Mouse (Mus musculus) spleen, postnatal 14 days (tissue): Measurements from ENCODE around the gene Hoxb8.

ENCODE experiments used
- DNase-seq, 2 experiments: peaks; one replicate each; pipeline ENCODE4 v3.0.0; 2021 to 2022; ENCODE audit warnings: low spot score in 2 of 2

The Hoxb8 gene

DNA sequence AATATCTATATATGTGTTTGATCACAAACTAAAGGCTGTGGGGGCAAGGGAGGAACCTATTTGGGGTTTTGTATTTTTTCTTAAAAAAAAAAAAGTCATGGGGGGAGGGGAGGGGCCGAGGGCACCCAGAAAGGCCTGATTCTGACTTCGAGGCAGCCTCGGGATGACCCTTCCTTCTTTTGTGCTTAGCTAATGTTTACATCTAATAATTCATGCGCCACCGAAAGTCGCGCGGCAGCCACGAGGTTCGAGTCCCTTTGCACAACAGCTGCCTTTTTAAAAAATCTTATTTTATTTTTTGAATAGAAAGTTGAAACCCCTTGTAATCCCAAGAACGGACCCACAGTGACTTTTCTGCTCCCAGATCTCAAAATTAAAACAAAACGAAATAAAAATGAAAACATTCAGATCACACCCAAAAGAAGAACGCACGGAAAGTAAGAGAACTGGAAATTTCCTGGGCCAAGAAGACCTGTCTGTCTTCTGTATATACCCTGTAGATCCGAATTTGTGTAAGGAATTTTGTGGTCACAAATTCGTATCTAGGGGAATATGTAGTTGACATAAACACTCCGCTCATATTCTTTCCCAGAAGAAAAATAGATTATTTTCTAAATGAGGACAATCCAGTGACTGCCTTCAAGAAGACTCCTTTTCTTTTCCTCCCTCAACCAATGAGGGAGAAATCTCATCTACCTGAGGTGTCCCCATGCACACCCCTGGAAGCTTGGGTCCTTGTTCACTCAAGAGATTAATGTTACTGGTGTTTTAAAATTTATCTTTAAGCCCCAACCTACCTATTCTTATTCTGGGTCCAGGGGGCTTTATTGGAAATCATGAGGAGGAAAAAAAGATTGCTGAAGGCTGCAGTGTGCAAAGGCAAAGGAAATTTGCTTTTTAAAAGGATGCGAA is 35.2 kb downstream of the Hoxb8 start:
- DNase-seq = no peak

DNA sequence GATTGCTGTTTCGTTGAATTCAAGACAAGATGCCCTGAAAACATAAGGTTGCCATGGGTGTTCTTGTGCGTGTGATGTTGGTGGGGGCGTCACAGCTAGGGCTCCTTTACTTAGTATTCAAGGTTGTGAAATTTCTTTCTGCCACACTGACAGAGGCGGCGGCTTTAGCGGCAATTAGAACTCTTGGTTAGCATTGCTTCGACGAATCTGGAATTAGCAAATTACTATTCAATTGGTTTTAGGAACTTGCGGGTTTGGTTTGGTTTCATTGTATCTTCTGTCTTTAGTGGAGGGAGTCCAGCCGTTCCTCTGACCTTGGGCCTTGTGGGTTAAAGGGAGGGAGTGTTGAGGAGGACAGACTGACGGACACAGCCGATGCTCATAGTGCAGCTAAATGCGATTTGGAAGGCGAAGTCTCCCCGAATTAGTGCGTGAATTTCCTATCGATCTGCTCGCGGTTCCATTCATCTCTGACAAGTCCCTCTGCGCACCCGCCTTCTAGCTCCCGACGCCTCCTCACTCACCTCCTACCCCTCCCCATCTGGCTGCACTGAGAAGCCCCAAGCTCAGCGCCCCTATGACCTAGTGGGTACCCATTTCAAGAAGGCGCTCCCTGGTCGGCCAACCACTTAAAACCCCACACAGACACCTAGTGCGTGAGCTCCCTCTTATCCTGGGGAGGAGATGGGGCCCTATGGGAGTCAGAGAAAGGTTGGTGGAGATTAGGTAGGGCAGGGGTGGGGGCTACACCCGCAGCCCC is 36.1 kb downstream of the Hoxb8 start, which contains the start of gene Hoxb4:
Gene Hoxb4, plus strand, starts transcription at position 660 of the 760 bp plus-strand sequence.
- no peak for DNase-seq

DNA sequence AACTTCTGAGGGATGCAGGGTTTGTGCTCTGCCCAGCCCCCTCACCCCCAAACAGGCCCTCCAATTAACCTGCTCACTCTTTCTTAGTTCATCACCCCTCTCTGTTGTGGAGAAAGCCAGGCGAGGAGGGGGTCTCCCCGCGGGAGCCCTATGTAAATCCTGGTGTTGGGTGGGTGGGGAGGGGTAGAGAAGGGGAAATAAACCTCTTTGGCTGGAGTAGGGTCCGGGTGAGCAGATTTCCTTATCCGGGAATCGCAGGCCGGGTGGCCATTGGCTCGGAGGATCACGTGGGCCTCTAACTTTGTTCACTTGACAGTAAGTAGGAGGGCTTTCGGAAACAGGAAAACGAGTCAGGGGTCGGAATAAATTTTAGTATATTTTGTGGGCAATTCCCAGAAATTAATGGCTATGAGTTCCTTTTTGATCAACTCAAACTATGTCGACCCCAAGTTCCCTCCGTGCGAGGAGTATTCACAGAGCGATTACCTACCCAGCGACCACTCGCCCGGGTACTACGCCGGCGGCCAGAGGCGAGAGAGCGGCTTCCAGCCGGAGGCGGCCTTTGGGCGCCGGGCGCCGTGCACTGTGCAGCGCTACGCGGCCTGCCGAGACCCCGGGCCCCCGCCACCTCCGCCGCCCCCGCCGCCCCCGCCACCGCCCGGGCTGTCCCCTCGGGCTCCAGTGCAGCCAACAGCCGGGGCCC is 36.8 kb downstream of the Hoxb8 start:
- peak in 1 of 2 experiments; percentile 21 for DNase-seq

- no peak for DNase-seq
Observed at GRCm38 (mm10) chr11:96319071-96319902, 37.6 kb downstream of the Hoxb8 start.

GRCm38 (mm10) chr11:96319910-96320309 is 38.2 kb downstream of the Hoxb8 start:
- no peak for DNase-seq

DNA sequence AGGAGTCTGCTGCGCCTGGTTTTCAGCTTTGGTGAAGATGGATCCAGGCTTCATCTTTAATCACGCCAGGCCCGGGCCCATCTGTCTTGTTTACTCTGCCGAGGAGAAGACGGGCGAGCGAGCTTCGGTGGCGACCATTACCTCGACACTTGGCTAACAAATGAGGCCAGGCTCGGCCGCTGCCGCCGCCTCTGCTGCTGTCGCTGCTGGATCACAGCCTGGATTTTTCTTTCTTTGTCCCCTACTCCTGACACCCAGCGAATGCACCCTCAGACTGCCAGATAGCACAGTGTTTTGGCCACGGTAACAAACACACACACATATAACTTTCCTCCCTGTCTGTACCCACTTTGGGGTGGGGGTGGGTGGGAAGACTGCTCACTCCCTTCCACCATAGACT is 39.0 kb downstream of the Hoxb8 start:
- no peak for DNase-seq

DNA sequence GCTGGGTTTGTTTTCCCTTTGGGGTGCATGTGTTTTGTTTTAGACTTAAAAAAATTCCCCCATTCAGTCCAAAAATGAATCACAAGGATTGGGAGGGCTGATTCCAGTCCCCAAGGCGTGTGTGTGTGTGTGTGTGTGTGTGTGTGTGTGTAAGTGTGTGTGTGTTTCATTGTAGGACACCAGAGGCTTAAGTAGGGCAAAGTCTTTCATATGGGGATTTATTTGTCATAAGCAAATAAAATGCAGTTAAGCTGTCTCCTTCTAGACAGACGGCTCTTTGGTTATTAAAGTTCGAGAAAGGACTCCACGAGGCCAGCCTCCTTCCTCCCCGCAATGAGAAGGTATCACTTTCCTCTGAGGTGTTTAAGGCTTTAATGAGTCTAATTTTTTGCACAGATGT is 40.1 kb downstream of the Hoxb8 start:
- DNase-seq = no peak

DNA sequence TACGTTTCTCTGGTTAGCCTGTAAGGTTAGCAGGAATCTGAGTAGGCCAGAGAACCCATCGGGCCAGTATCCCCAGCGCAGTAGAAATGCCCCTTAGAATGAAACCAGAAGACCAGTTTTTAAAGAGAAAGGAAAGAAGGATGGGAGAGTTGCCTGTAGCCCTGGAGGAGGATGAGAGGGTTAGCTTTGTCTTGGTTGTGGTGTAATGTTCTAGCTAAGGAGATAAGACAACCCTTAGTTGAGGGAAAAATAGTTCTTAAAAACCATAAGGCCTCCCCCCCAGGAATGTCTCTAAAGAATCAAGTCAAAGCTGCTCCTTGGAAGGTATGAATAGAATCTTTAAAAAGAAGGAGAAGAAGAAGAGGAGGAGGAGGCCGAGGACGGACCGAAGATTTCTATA is 41.0 kb downstream of the Hoxb8 start:
- no peak for DNase-seq

- no peak for DNase-seq
Observed at GRCm38 (mm10) chr11:96323154-96323553, 41.4 kb downstream of the Hoxb8 start, which contains the start of gene Hoxb3. Gene Hoxb3, plus strand, starts transcription at chr11:96323326.

DNA sequence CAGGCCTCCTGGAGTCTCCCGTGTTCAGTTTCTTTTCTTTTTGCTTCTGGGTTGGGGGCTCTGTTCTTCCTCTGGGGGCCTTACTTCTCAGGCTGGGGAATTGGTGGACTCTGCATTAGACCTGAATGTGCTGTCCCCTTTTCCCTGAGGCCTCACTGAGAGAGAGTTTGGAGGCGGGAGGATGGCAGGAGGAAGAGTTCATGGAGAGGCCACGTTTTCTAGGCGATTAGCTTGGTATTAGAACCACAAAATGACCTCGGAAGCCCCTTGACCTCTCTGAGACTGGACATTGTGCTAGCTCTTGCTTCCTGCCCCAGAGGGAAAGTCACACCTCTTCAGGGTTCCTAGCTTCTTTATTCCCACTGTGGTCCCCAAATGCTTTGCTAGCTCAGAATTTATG is 42.4 kb downstream of the Hoxb8 start:
- no peak for DNase-seq

GRCm38 (mm10) chr11:96324965-96325364 is 43.3 kb downstream of the Hoxb8 start:
- no peak for DNase-seq

GRCm38 (mm10) chr11:96325747-96326212 is 44.1 kb downstream of the Hoxb8 start:
- DNase-seq = no peak

GRCm38 (mm10) chr11:96326705-96327104 is 45.0 kb downstream of the Hoxb8 start:
- DNase-seq = no peak

DNA sequence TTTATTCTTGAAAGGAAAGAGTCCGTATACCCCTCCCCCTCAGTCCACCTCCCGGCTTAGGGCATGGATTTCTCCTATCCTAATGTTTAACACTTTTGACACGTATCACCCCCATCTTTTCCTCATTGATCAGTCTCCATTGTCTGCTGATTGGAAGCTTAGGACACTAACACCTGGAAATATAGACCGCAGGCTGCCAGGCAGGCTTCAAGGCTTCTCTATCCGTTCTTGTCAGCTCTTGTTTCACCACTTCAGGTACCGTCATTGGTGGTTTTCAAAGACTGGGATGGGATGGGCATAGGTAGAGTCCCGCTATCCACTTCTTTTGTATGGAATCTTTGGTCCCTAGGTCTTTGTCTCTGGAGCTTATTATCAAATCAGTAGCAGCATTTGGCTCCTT is 45.4 kb downstream of the Hoxb8 start:
- DNase-seq = no peak

- DNase-seq = no peak
Observed at GRCm38 (mm10) chr11:96327750-96328149, 46.0 kb downstream of the Hoxb8 start.

DNA sequence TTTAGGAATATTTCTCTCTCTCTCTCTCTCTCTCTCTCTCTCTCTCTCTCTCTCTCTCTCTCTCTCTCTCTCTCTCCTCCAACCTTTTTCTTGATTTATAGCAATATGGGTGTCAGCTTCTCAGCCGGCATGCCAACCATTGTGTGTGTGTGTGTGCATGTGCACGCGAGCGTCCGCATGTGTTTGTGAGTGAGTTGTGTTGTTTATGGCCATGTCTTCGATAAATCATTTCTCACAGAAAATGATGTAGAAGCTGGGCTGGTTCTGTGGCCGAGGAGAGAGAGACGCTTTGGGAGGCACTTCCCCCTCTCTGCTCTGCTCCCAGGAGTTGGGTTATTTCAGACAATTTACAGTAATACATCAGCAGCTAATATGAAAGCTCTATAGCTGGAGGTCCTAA is 46.9 kb downstream of the Hoxb8 start:
- DNase-seq = no peak

GRCm38 (mm10) chr11:96332105-96332504 is 50.4 kb downstream of the Hoxb8 start:
- no peak for DNase-seq

- no peak for DNase-seq
Observed at GRCm38 (mm10) chr11:96332618-96333032, 50.9 kb downstream of the Hoxb8 start.

DNA sequence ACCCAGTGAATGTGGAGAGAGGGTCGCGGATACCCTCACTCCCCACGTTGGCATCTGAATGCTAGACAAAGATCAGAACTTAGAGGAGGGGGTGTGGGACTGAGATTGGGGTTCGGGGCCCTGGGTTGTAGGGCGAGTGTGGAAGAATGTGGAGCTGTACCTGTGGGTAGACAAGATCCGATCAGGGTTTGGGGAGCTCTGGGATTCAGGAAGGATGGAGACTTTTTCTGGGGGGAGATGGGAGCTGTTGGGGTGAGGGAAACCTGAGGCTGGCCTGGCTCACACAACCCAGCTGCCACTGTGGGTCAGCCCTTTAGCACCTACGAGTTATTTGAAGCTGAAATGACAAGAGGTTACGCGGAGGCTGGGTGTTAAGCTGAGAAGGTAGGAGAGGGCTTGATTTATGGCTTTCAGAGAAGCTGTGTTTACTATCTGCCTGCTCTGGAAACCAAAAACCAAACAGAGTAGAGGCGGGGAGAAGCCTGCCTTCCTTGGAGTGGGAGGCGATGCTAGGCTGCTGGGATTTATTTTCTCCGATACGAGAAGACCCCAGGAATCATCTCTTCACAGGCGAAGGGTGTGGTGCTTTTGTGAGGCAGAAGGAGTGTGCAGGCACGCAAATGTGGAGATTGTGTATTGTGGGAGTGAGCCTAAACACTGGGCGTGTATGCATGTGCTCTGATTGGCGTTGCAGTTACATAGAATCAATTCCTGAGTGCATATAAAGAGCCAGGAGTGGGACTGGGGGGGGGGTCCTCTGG is 51.7 kb downstream of the Hoxb8 start:
- DNase-seq = no peak

DNA sequence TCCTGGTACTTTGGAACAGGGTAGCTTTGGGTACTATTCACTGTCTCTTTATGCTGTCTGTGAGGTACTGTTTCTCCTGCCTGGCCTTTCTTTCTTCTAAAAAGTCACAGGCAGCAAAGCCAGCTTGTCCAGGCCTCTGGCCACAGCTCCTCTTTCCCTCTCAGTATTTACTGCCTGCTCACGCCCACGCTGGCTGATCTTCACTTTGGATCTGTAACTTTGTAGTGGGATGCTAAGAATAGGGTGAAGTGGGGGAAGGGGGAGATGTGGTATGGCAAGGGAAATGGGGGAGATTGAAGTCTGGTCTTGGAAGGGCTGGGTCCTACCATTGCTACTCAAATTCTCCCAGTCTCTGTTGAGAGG is 52.3 kb downstream of the Hoxb8 start:
- no peak for DNase-seq
